Comparison of ENCODE assay signal across 9 mouse cellular contexts in genomic region chr5:110342648-110343284, GRCm38 (mm10). TPM values are rescaled to one million over a fixed set of nuclear protein-coding genes. Genes with fewer than 3 reads are reported as not detected.
DNase-seq lines count a peak whose midpoint lies in the region; ATAC-seq lines count a peak whose summit lies in the region.
"Had no signal": no experiment of that assay in that cellular context is flagged by ENCODE, and none has a peak within 500 bp of the region (broad histone marks: within the 10 kb centered on the region; RNA-seq: fewer than 3 reads in every experiment).

Gene P2rx2 (minus strand): TSS chr5:110343212.

- no peaks in the 10 kb centered on the region for H3K36me3 ChIP-seq in forebrain, embryonic 11.5 days (ENCODE audit: control insufficient read depth, insufficient read depth, low read length)
- H3K36me3 ChIP-seq in hindbrain, embryonic 15.5 days = no peaks in the 10 kb centered on the region
- peaks cover 7% of the 10 kb centered on the region; the same call in 1 of the 2 replicates for H3K36me3 ChIP-seq in midbrain, embryonic 14.5 days (ENCODE audit: control insufficient read depth, insufficient read depth, low read length)

- peak within 1 kb of the TSS; percentile 96 for H3K4me2 ChIP-seq in forebrain, embryonic 11.5 days (ENCODE audit: low read depth, low read length, severe bottlenecking)
- H3K4me2 ChIP-seq in hindbrain, embryonic 15.5 days = peak within 1 kb of the TSS; percentile 87
- H3K4me2 ChIP-seq in midbrain, embryonic 14.5 days (ENCODE audit: low read length) = peak within 1 kb of the TSS; percentile 97

- no peak within 1 kb of the TSS for H3K27ac ChIP-seq in forebrain, embryonic 11.5 days (ENCODE audit: low read depth, low read length)
- no peak within 1 kb of the TSS for H3K27ac ChIP-seq in hindbrain, embryonic 15.5 days (replicated peaks)
- no peak within 1 kb of the TSS for H3K27ac ChIP-seq in midbrain, embryonic 14.5 days (replicated peaks; ENCODE audit: low read depth, low read length)

- peak; percentile 74 for ATAC-seq in forebrain, embryonic 11.5 days (replicated peaks; ENCODE audit: low FRiP score)
- peak; percentile 69 for ATAC-seq in hindbrain, embryonic 15.5 days (ENCODE audit: low FRiP score, low read depth)
- peak; percentile 57 for ATAC-seq in midbrain, embryonic 14.5 days (ENCODE audit: low FRiP score, low TSS enrichment)

- DNase-seq in ES-CJ7 (ENCODE audit: low read depth, low spot score) (peak; percentile 69), liver (peak; percentile 31)
- peak; percentile 44 for DNase-seq in adrenal gland, adult 8-10 months
- peak; percentile 80 for DNase-seq in forebrain, embryonic 11.5 days (ENCODE audit: low spot score)
- DNase-seq in midbrain, embryonic 14.5 days = peak; percentile 62
- peak; percentile 37 for DNase-seq in urinary bladder, adult 2 months (ENCODE audit: low spot score)
- no peak for DNase-seq in spleen, postnatal 4 days (ENCODE audit: low spot score in 2 of 2)

- H3K9me3 ChIP-seq in forebrain, embryonic 11.5 days (ENCODE audit: control insufficient read depth, low read length) = no peaks in the 10 kb centered on the region
- H3K9me3 ChIP-seq in hindbrain, embryonic 15.5 days = no peaks in the 10 kb centered on the region
- H3K9me3 ChIP-seq in midbrain, embryonic 14.5 days (ENCODE audit: control insufficient read depth, low read length) = no peaks in the 10 kb centered on the region

- H3K4me3 ChIP-seq in forebrain, embryonic 11.5 days (ENCODE audit: low read depth, low read length) = peak within 1 kb of the TSS; percentile 44
- H3K4me3 ChIP-seq in hindbrain, embryonic 15.5 days = peak within 1 kb of the TSS; percentile 48
- H3K4me3 ChIP-seq in midbrain, embryonic 14.5 days (replicated peaks; ENCODE audit: low read depth, low read length) = peak within 1 kb of the TSS; percentile 45
- H3K4me3 ChIP-seq: erythroblast, embryonic 14.5 days had no signal

- H3K27me3 ChIP-seq in forebrain, embryonic 11.5 days (ENCODE audit: control insufficient read depth, insufficient read depth, low read length) = peaks cover 9% of the 10 kb centered on the region
- peaks cover 23% of the 10 kb centered on the region for H3K27me3 ChIP-seq in hindbrain, embryonic 15.5 days
- H3K27me3 ChIP-seq in midbrain, embryonic 14.5 days (ENCODE audit: control insufficient read depth, insufficient read depth, low read length) = peaks cover 18% of the 10 kb centered on the region; the same call in 1 of the 2 replicates

- 2% methylated on average over 43 of the region's 43 CpGs for WGBS in forebrain, embryonic 11.5 days
- WGBS in hindbrain, embryonic 15.5 days = under 1% methylated on average over 43 of the region's 43 CpGs
- WGBS in midbrain, embryonic 14.5 days = 1% methylated on average over 43 of the region's 43 CpGs

- peaks cover 7% of the 10 kb centered on the region; the same call in 1 of the 2 replicates for H3K4me1 ChIP-seq in forebrain, embryonic 11.5 days (replicated peaks; ENCODE audit: control insufficient read depth, insufficient read depth, low read length)
- peaks cover 14% of the 10 kb centered on the region for H3K4me1 ChIP-seq in hindbrain, embryonic 15.5 days (replicated peaks)
- peaks cover 10% of the 10 kb centered on the region; the same call in 1 of the 2 replicates for H3K4me1 ChIP-seq in midbrain, embryonic 14.5 days (ENCODE audit: control insufficient read depth, insufficient read depth, low read length)

- H3K9ac ChIP-seq in forebrain, embryonic 11.5 days (ENCODE audit: low read length) = peak within 1 kb of the TSS; percentile 65
- H3K9ac ChIP-seq in hindbrain, embryonic 15.5 days = peak within 1 kb of the TSS; percentile 47
- peak within 1 kb of the TSS; percentile 59 for H3K9ac ChIP-seq in midbrain, embryonic 14.5 days (replicated peaks; ENCODE audit: low read length)

RNA-seq across cellular contexts. Expression of gene P2rx2, which starts in this region (rescaled TPM):
- total RNA-seq in adrenal gland, adult 8-10 months (2022) = 1 to 10 TPM; 1.1 to 2.2 (median 1.5) TPM
- 1.0 and 1.3 TPM in 2 replicates for polyA plus RNA-seq in forebrain, embryonic 11.5 days (2014; fragmentation: Nextera tagmentation; extraction: Ambion mirVana)
- 10.2 and 10.7 TPM in 2 replicates for polyA plus RNA-seq in hindbrain, embryonic 15.5 days (2015; fragmentation: Nextera tagmentation; extraction: Ambion mirVana)
- polyA plus RNA-seq in midbrain, embryonic 14.5 days (2014; fragmentation: Nextera tagmentation; extraction: Ambion mirVana) = 5.2 and 6.7 TPM in 2 replicates
- 1.7 and 1.8 TPM in 2 replicates for polyA plus RNA-seq in urinary bladder, adult 2 months (2012; rRNA removed)
- polyA plus RNA-seq: erythroblast, embryonic 14.5 days had no signal

Comparison
In these comparisons a context has a peak if more than half of its experiments do, and no peak if none do; other contexts are left out.
1. DNase-seq: peak in ES-CJ7 (single experiment), adrenal gland, adult 8-10 months (single experiment), forebrain, embryonic 11.5 days (single experiment), liver (single experiment), midbrain, embryonic 14.5 days (single experiment) and urinary bladder, adult 2 months (single experiment); none in spleen, postnatal 4 days (0 of 2).
2. Peak in every context shown above with its lines, with median percentiles within 50 percentile points of each other: ATAC-seq, H3K4me2 ChIP-seq, H3K4me3 ChIP-seq and H3K9ac ChIP-seq.